In genomic region chr3:157040619-157041018, GRCm38 (mm10) we compare ENCODE assay signal across 15 mouse cellular contexts.
DNase-seq lines count a peak whose midpoint lies in the region; ATAC-seq lines count a peak whose summit lies in the region.
"Had no signal": no experiment of that assay in that cellular context is flagged by ENCODE, and none has a peak within 500 bp of the region (broad histone marks: within the 10 kb centered on the region; RNA-seq: fewer than 3 reads in every experiment).

No protein-coding gene starts in this region.

- H3K4me3 ChIP-seq in embryonic facial prominence, embryonic 14.5 days (ENCODE audit: low read depth, low read length): no peak overlapping the region
- H3K4me3 ChIP-seq in embryonic facial prominence, embryonic 10.5 days: no peak overlapping the region
- H3K4me3 ChIP-seq in midbrain, embryonic 14.5 days (replicated peaks; ENCODE audit: low read depth, low read length): no peak overlapping the region
- H3K4me3 ChIP-seq in midbrain, embryonic 11.5 days (ENCODE audit: low read depth, low read length): no peak overlapping the region
- H3K4me3 ChIP-seq in limb, embryonic 10.5 days: no peak overlapping the region
- no peak overlapping the region for H3K4me3 ChIP-seq in kidney, embryonic 15.5 days (replicated peaks)
- H3K4me3 ChIP-seq: heart, embryonic 12.5 days; liver, embryonic 12.5 days had no signal

- WGBS in embryonic facial prominence, embryonic 14.5 days: 58% methylated on average over 5 of the region's 5 CpGs
- WGBS in embryonic facial prominence, embryonic 10.5 days: 66% methylated on average over 5 of the region's 5 CpGs
- 52% methylated on average over 5 of the region's 5 CpGs for WGBS in midbrain, embryonic 14.5 days
- WGBS in midbrain, embryonic 11.5 days: 62% methylated on average over 5 of the region's 5 CpGs
- 71% methylated on average over 5 of the region's 5 CpGs for WGBS in limb, embryonic 10.5 days
- WGBS in kidney, embryonic 15.5 days: 55% methylated on average over 5 of the region's 5 CpGs

- no peak overlapping the region for H3K9ac ChIP-seq in embryonic facial prominence, embryonic 14.5 days (ENCODE audit: low read depth, low read length)
- H3K9ac ChIP-seq in midbrain, embryonic 14.5 days (replicated peaks; ENCODE audit: low read length): no peak overlapping the region
- H3K9ac ChIP-seq in midbrain, embryonic 11.5 days (ENCODE audit: low read length): no peak overlapping the region
- no peak overlapping the region for H3K9ac ChIP-seq in kidney, embryonic 15.5 days
- H3K9ac ChIP-seq: heart, embryonic 12.5 days; liver, embryonic 12.5 days had no signal

- ATAC-seq in embryonic facial prominence, embryonic 14.5 days (ENCODE audit: low read depth): no peak
- no peak for ATAC-seq in midbrain, embryonic 14.5 days (ENCODE audit: low FRiP score, low TSS enrichment)
- ATAC-seq in midbrain, embryonic 11.5 days (ENCODE audit: low FRiP score): no peak
- no peak for ATAC-seq in kidney, embryonic 15.5 days (replicated peaks; ENCODE audit: low FRiP score)
- ATAC-seq: liver, embryonic 12.5 days; lung, postnatal 0 days had no signal

- H3K27me3 ChIP-seq in embryonic facial prominence, embryonic 14.5 days (replicated peaks; ENCODE audit: control insufficient read depth, insufficient read depth, low read length): no peaks in the 10 kb centered on the region
- no peaks in the 10 kb centered on the region for H3K27me3 ChIP-seq in embryonic facial prominence, embryonic 10.5 days (replicated peaks; ENCODE audit: low read depth, poor library complexity, severe bottlenecking)
- no peaks in the 10 kb centered on the region for H3K27me3 ChIP-seq in midbrain, embryonic 14.5 days (ENCODE audit: control insufficient read depth, insufficient read depth, low read length)
- H3K27me3 ChIP-seq in midbrain, embryonic 11.5 days (ENCODE audit: control insufficient read depth, insufficient read depth, low read length): no peaks in the 10 kb centered on the region
- H3K27me3 ChIP-seq in limb, embryonic 10.5 days (ENCODE audit: low read depth, poor library complexity, severe bottlenecking): no peaks in the 10 kb centered on the region
- no peaks in the 10 kb centered on the region for H3K27me3 ChIP-seq in kidney, embryonic 15.5 days
- H3K27me3 ChIP-seq: heart, embryonic 12.5 days; liver, embryonic 12.5 days had no signal

- no peaks in the 10 kb centered on the region for H3K9me3 ChIP-seq in embryonic facial prominence, embryonic 14.5 days (ENCODE audit: control insufficient read depth, low read length)
- no peaks in the 10 kb centered on the region for H3K9me3 ChIP-seq in embryonic facial prominence, embryonic 10.5 days
- no peaks in the 10 kb centered on the region for H3K9me3 ChIP-seq in midbrain, embryonic 14.5 days (ENCODE audit: control insufficient read depth, low read length)
- H3K9me3 ChIP-seq in midbrain, embryonic 11.5 days (ENCODE audit: control insufficient read depth, low read length): no peaks in the 10 kb centered on the region
- no peaks in the 10 kb centered on the region for H3K9me3 ChIP-seq in limb, embryonic 10.5 days (replicated peaks)
- no peaks in the 10 kb centered on the region for H3K9me3 ChIP-seq in kidney, embryonic 15.5 days (replicated peaks)
- H3K9me3 ChIP-seq: heart, embryonic 12.5 days; liver, embryonic 12.5 days had no signal

- intact Hi-C loops in left cerebral cortex, postnatal 36 days (cut with DNase I): no loop called here

- no peak overlapping the region for H3K27ac ChIP-seq in embryonic facial prominence, embryonic 14.5 days (replicated peaks; ENCODE audit: low read depth, low read length)
- H3K27ac ChIP-seq in embryonic facial prominence, embryonic 10.5 days (replicated peaks): no peak overlapping the region
- H3K27ac ChIP-seq in midbrain, embryonic 14.5 days (replicated peaks; ENCODE audit: low read depth, low read length): no peak overlapping the region
- H3K27ac ChIP-seq in midbrain, embryonic 11.5 days (ENCODE audit: low read depth, low read length): no peak overlapping the region
- H3K27ac ChIP-seq in limb, embryonic 10.5 days: no peak overlapping the region
- H3K27ac ChIP-seq in kidney, embryonic 15.5 days: no peak overlapping the region
- H3K27ac ChIP-seq: liver, embryonic 12.5 days; stomach, postnatal 0 days had no signal

- H3K4me1 ChIP-seq in embryonic facial prominence, embryonic 14.5 days (ENCODE audit: control insufficient read depth, insufficient read depth, low read length): no peaks in the 10 kb centered on the region
- H3K4me1 ChIP-seq in embryonic facial prominence, embryonic 10.5 days: peaks cover 7% of the 10 kb centered on the region; the same call in 1 of the 2 replicates
- H3K4me1 ChIP-seq in midbrain, embryonic 14.5 days (ENCODE audit: control insufficient read depth, insufficient read depth, low read length): no peaks in the 10 kb centered on the region; the same call in 1 of the 2 replicates
- no peaks in the 10 kb centered on the region for H3K4me1 ChIP-seq in midbrain, embryonic 11.5 days (ENCODE audit: control insufficient read depth, insufficient read depth, low read length)
- peaks cover 3% of the 10 kb centered on the region; the same call in 1 of the 2 replicates for H3K4me1 ChIP-seq in limb, embryonic 10.5 days
- H3K4me1 ChIP-seq in kidney, embryonic 15.5 days: peaks cover 10% of the 10 kb centered on the region; the same call in 1 of the 2 replicates
- H3K4me1 ChIP-seq: liver, embryonic 12.5 days had no signal

- peak; percentile 2 for DNase-seq in embryonic facial prominence, embryonic 14.5 days (ENCODE audit: low spot score)
- DNase-seq in embryonic facial prominence, embryonic 10.5 days (ENCODE audit: low spot score): no peak
- DNase-seq in midbrain, embryonic 14.5 days: peak; percentile 29
- no peak for DNase-seq in midbrain, embryonic 11.5 days (ENCODE audit: low spot score, missing footprints)
- DNase-seq in left cerebral cortex, postnatal 36 days (ENCODE audit: low spot score in 2 of 2): peak; percentile 21 to 32
- DNase-seq in telencephalon, adult 2 months (ENCODE audit: low read depth, low spot score): peak; percentile 81
- no peak for DNase-seq in limb, embryonic 10.5 days (ENCODE audit: low spot score)
- DNase-seq: adrenal gland, adult 2 months; cerebellum, adult 11 months; kidney, adult 18-20 months had no signal

- H3K4me2 ChIP-seq in embryonic facial prominence, embryonic 14.5 days (ENCODE audit: low read depth, low read length): no peak overlapping the region
- H3K4me2 ChIP-seq in midbrain, embryonic 14.5 days (ENCODE audit: low read length): no peak overlapping the region
- H3K4me2 ChIP-seq in midbrain, embryonic 11.5 days: no peak overlapping the region
- H3K4me2 ChIP-seq in kidney, embryonic 15.5 days: no peak overlapping the region
- H3K4me2 ChIP-seq: heart, embryonic 12.5 days; liver, embryonic 12.5 days had no signal

- H3K36me3 ChIP-seq in embryonic facial prominence, embryonic 14.5 days (ENCODE audit: control insufficient read depth, insufficient read depth, low read length): no peaks in the 10 kb centered on the region
- H3K36me3 ChIP-seq in embryonic facial prominence, embryonic 10.5 days (replicated peaks): no peaks in the 10 kb centered on the region
- H3K36me3 ChIP-seq in midbrain, embryonic 14.5 days (ENCODE audit: control insufficient read depth, insufficient read depth, low read length): no peaks in the 10 kb centered on the region
- H3K36me3 ChIP-seq in midbrain, embryonic 11.5 days (ENCODE audit: control insufficient read depth, insufficient read depth, low read length): no peaks in the 10 kb centered on the region
- no peaks in the 10 kb centered on the region for H3K36me3 ChIP-seq in limb, embryonic 10.5 days
- no peaks in the 10 kb centered on the region for H3K36me3 ChIP-seq in kidney, embryonic 15.5 days
- H3K36me3 ChIP-seq: heart, embryonic 12.5 days; liver, embryonic 12.5 days had no signal

Comparison
In these comparisons a context has a peak if more than half of its experiments do, and no peak if none do; other contexts are left out.
1. DNase-seq: peak in embryonic facial prominence, embryonic 14.5 days (single experiment), midbrain, embryonic 14.5 days (single experiment), left cerebral cortex, postnatal 36 days (2 of 2) and telencephalon, adult 2 months (single experiment); none in embryonic facial prominence, embryonic 10.5 days (single experiment), midbrain, embryonic 11.5 days (single experiment) and limb, embryonic 10.5 days (single experiment).